In genomic region chr14:101788475-101788874, GRCm38 (mm10) we compare ENCODE assay signal across 19 mouse cellular contexts. TPM values are rescaled to one million over a fixed set of nuclear protein-coding genes. Genes with fewer than 3 reads are reported as not detected.
"Had no signal": no experiment of that assay in that cellular context is flagged by ENCODE, and none has a peak within 500 bp of the region (broad histone marks: within the 10 kb centered on the region; RNA-seq: fewer than 3 reads in every experiment).

No protein-coding gene starts in this region.

- H3K9me3 ChIP-seq: intestine, embryonic 15.5 days; kidney, embryonic 15.5 days; limb, embryonic 12.5 days; limb, embryonic 15.5 days; midbrain, embryonic 12.5 days; midbrain, embryonic 15.5 days; neural tube, embryonic 12.5 days; neural tube, embryonic 15.5 days had no signal

- H3K9ac ChIP-seq: intestine, embryonic 15.5 days; kidney, embryonic 15.5 days; limb, embryonic 12.5 days; limb, embryonic 15.5 days; liver, embryonic 14.5 days; liver, postnatal 0 days; midbrain, embryonic 12.5 days; midbrain, embryonic 15.5 days; neural tube, embryonic 12.5 days; neural tube, embryonic 15.5 days had no signal

- H3K4me1 ChIP-seq: intestine, embryonic 15.5 days; kidney, embryonic 15.5 days; midbrain, embryonic 12.5 days; midbrain, embryonic 15.5 days; neural tube, embryonic 12.5 days; neural tube, embryonic 15.5 days had no signal

- ATAC-seq: liver, postnatal 0 days; midbrain, embryonic 15.5 days had no signal

- H3K36me3 ChIP-seq: intestine, embryonic 15.5 days; kidney, embryonic 15.5 days; limb, embryonic 12.5 days; limb, embryonic 15.5 days; midbrain, embryonic 12.5 days; midbrain, embryonic 15.5 days; neural tube, embryonic 12.5 days; neural tube, embryonic 15.5 days had no signal

- DNase-seq: liver, postnatal 0 days; right cerebral cortex, adult 18-20 months; right cerebral cortex, postnatal 14 days; right cerebral cortex, postnatal 4 days; thymus, postnatal 25 days had no signal

- H3K27me3 ChIP-seq: intestine, embryonic 15.5 days; kidney, embryonic 15.5 days; limb, embryonic 12.5 days; limb, embryonic 15.5 days; midbrain, embryonic 12.5 days; midbrain, embryonic 15.5 days; neural tube, embryonic 12.5 days; neural tube, embryonic 15.5 days had no signal

- H3K4me2 ChIP-seq: intestine, embryonic 15.5 days; kidney, embryonic 15.5 days; limb, embryonic 12.5 days; limb, embryonic 15.5 days; liver, embryonic 11.5 days; midbrain, embryonic 12.5 days; midbrain, embryonic 15.5 days; neural tube, embryonic 12.5 days; neural tube, embryonic 15.5 days had no signal

- H3K27ac ChIP-seq: intestine, embryonic 15.5 days; kidney, embryonic 15.5 days; limb, embryonic 12.5 days; liver, embryonic 14.5 days; midbrain, embryonic 12.5 days; midbrain, embryonic 15.5 days; neural tube, embryonic 12.5 days; neural tube, embryonic 15.5 days had no signal

- H3K4me3 ChIP-seq: intestine, embryonic 15.5 days; kidney, embryonic 15.5 days; limb, embryonic 12.5 days; limb, embryonic 15.5 days; midbrain, embryonic 12.5 days; midbrain, embryonic 15.5 days; neural tube, embryonic 12.5 days; neural tube, embryonic 15.5 days had no signal

RNA-seq across cellular contexts. Expression of gene Lmo7, which starts 58.7 kb away (rescaled TPM):
- total RNA-seq: megakaryocyte-erythroid progenitor cell, adult 5-6 weeks had no signal

RNA-seq across cellular contexts. Expression of gene Gm9922, which starts 58.9 kb away (rescaled TPM):
- total RNA-seq: left cerebral cortex, adult 8-10 months; left cerebral cortex, postnatal 14 days; megakaryocyte progenitor cell, adult 5-6 weeks; megakaryocyte-erythroid progenitor cell, adult 5-6 weeks had no signal
- polyA plus RNA-seq: liver, embryonic 11.5 days; liver, embryonic 14.5 days; liver, postnatal 0 days; midbrain, embryonic 15.5 days had no signal
